Mouse (Mus musculus): ENCODE results near the gene Enpp1.

The Enpp1 gene

GRCm38 (mm10) chr10:24710361-24710760 is 1.6 kb downstream of the Enpp1 start:
- DNase-seq (ENCODE audit: low spot score in 2 of 2) = no peak

GRCm38 (mm10) chr10:24707745-24708144 is 4.2 kb downstream of the Enpp1 start:
- no peak for DNase-seq (ENCODE audit: low spot score in 2 of 2)

- no peak for DNase-seq (ENCODE audit: low spot score in 2 of 2)
These were observed 5.4 kb downstream of the Enpp1 start for GRCm38 (mm10) chr10:24706431-24707140.

GRCm38 (mm10) chr10:24702698-24703097 is 9.3 kb downstream of the Enpp1 start:
- no peak for DNase-seq (ENCODE audit: low spot score in 2 of 2)

GRCm38 (mm10) chr10:24698131-24698775 is 13.7 kb downstream of the Enpp1 start:
- no peak for DNase-seq (ENCODE audit: low spot score in 2 of 2)

DNA sequence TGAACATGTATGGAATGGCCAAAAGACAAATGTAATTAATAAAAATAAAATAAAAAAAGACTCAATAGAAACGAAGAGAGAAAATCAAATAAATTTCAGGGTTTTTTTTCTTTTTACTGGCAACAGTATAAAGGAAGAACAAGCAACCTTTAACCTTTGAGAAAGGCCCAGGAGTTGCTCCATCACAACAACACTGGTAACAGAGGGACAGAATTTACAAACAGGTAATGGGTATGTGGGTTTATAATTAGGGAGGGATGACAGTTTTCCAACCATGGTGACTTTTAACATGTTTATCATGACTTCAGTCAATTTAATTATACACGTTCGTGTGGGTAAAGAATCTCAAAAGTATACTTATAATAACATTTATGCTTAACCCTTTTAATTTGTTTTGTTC is 15.2 kb downstream of the Enpp1 start:
- DNase-seq (ENCODE audit: low spot score in 2 of 2) = no peak

GRCm38 (mm10) chr10:24695786-24696185 is 16.2 kb downstream of the Enpp1 start:
- DNase-seq (ENCODE audit: low spot score in 2 of 2) = no peak

GRCm38 (mm10) chr10:24682518-24683104 is 29.3 kb downstream of the Enpp1 start:
- peak; percentile 7 to 27 for DNase-seq (ENCODE audit: low spot score in 2 of 2)

DNA sequence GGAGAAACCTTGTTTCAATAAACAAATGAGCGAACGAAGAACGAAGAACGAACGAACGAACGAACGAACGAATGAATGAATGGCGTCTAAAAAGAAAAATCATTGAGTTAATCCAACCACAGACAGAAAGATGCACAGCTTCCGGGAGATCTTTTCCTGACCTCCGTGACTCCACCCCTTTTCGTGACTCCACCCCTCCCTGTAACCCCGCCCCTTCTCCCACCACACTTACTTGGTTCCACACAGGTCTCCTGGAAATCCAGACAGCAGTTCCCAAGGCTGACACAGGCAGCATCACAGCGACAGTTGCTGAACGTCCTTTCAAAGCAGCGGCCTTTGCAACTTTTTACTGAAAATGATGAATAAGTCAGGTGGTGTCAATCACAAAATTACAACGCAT is 34.3 kb downstream of the Enpp1 start:
- DNase-seq (ENCODE audit: low spot score in 2 of 2) = no peak

GRCm38 (mm10) chr10:24674261-24674660 is 37.7 kb downstream of the Enpp1 start:
- DNase-seq (ENCODE audit: low spot score in 2 of 2) = no peak

DNA sequence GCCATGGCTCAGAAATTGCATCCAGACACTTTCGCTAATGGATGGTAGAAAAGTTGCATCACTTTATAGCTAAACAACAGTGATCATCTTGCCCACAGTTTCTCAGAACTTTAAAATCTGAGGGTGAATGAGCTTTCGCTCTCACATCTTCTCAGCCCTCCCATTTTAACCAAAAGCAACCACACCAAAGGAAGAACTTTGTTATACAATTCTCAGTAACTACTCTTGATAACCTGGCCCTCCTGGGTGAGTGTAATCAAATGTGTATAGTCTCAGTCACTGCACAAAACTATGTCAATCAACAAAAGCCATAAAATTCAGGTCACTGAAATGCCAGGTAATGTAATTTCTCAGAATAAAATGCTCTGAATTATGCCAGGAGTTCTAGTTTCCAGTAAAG is 39.0 kb downstream of the Enpp1 start:
- DNase-seq (ENCODE audit: low spot score in 2 of 2) = no peak

- DNase-seq (ENCODE audit: low spot score in 2 of 2) = no peak
These were observed 41.4 kb downstream of the Enpp1 start for GRCm38 (mm10) chr10:24670548-24670947.

GRCm38 (mm10) chr10:24650990-24651569 is 60.9 kb downstream of the Enpp1 start:
- DNase-seq (ENCODE audit: low spot score in 2 of 2) = no peak

- no peak for DNase-seq (ENCODE audit: low spot score in 2 of 2)
These were observed 63.8 kb downstream of the Enpp1 start for GRCm38 (mm10) chr10:24647996-24648738.

DNA sequence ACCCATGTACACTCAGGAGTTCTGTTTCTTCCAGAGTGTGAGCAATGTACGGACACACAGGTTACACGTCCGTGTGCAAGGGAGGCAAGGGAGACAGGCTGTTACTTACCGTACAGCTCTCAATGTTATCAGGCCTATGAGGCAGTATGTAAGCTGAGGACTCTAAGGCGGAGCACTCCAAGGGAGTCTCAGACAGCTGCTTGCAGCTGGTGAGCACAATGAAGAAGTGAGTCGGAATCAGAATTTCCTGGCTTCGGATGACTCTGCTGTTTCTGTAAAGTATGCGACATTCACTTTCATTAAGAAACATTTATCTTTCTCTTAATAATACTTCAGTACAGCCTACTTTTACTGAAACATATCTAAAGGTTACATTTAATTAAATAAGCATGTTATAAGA is 66.8 kb downstream of the Enpp1 start:
- no peak for DNase-seq (ENCODE audit: low spot score in 2 of 2)

DNA sequence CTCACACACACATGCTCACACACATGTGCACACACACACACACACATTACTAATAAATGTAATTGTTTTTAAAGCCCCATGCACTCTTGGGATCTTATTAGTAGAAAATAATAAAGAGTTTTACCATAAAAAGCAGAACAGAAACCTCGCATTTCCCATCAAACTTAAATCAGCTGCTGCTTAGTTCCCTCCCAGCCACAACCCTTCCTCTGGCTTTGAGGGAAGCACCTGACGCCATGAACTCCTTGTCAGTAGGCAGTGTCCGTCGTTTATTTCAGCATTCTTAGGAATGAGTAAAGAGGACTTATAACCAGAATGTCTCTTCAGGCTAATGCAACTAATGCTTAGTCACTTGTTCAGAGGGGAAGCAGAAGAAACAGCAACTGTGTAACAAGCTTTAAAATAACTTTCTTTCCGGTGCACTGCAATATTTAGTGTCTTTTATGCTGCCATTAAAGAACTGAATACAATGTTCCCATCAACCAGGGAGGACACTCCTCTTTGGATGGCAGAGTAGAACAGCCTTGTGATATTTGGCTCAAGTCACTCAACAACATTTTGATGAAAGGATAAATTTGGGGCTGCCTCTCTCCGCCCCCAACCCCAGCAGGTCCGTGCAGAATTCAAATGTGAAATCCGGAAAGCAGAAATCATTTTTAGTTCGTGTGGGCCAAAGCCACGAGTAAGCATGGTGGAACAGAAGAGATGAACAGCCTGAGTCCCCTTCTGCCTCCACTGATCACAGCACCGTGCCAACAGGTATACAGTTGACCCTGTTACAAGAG is 69.0 kb downstream of the Enpp1 start:
- DNase-seq (ENCODE audit: low spot score in 2 of 2) = no peak

GRCm38 (mm10) chr10:24641416-24642140 is 70.4 kb downstream of the Enpp1 start:
- DNase-seq (ENCODE audit: low spot score in 2 of 2) = no peak

- DNase-seq (ENCODE audit: low spot score in 2 of 2) = no peak
These were observed 71.6 kb downstream of the Enpp1 start for GRCm38 (mm10) chr10:24640186-24640875.

- no peak for DNase-seq (ENCODE audit: low spot score in 2 of 2)
These were observed 72.4 kb downstream of the Enpp1 start for GRCm38 (mm10) chr10:24639596-24639995.
